Mouse (Mus musculus) adrenal gland, postnatal 4 days (tissue): ENCODE results near the gene Camkv. TPM values are rescaled to one million over a fixed set of nuclear protein-coding genes. Genes with fewer than 3 reads are reported as not detected.
A peak's percentile ranks its signal among the peaks of the same experiment; 100 is the strongest.

Experiments used
- DNase-seq, 2 experiments: peaks; one replicate each; pipeline ENCODE4 v3.0.0; 2021 to 2022; ENCODE audit warnings: low spot score in 2 of 2, mixed read lengths in 2 of 2
- long read RNA-seq, 2 experiments: library from polyadenylated mRNA; stranded (forward); transcript quantifications; one replicate each; pipeline ENCODE4 v2.0.0; 2021
- total RNA-seq, 2 experiments: library from RNA; stranded (reverse); gene quantifications; 2 replicates each; pipeline ENCODE4 v1.2.3; 2021

Camkv gene
- total RNA-seq, result 1 to 10 TPM; 3.5 to 4.0 TPM
- long read RNA-seq, experiment 1, partial matches to known transcripts, result 0 of 8 reads
- long read RNA-seq, experiment 1, other reads (novel, unspliced or antisense), result 3 of 8 reads
- long read RNA-seq, experiment 2, partial matches to known transcripts, result 1 of 9 reads
- long read RNA-seq, experiment 2, other reads (novel, unspliced or antisense), result 3 of 9 reads

- no peak for DNase-seq
These were observed at the start of gene Camkv for GRCm38 (mm10) chr9:107935374-107935773. Gene Camkv (plus strand): TSS chr9:107935674.

GRCm38 (mm10) chr9:107887804-107888266 lies 47.6 kb upstream of the Camkv start, which contains the start of gene Mon1a:
Gene Mon1a (plus strand): TSS chr9:107888151.
- peak; percentile 63 to 76 for DNase-seq

- DNase-seq, result no peak
These were observed 47.1 kb upstream of the Camkv start for GRCm38 (mm10) chr9:107888267-107888850.

GRCm38 (mm10) chr9:107890260-107890659 lies 45.2 kb upstream of the Camkv start:
- no peak for DNase-seq

- DNase-seq, result no peak
These were observed 44.5 kb upstream of the Camkv start for GRCm38 (mm10) chr9:107891023-107891422.

- DNase-seq, result no peak
These were observed 36.9 kb upstream of the Camkv start for GRCm38 (mm10) chr9:107898563-107898962.

GRCm38 (mm10) chr9:107899855-107900254 lies 35.6 kb upstream of the Camkv start:
- DNase-seq, result no peak

- no peak for DNase-seq
These were observed 34.4 kb upstream of the Camkv start for GRCm38 (mm10) chr9:107900840-107901626.

- no peak for DNase-seq
These were observed 33.9 kb upstream of the Camkv start for GRCm38 (mm10) chr9:107901627-107901914.

- DNase-seq, result peak; percentile 73 to 80
These were observed 30.7 kb upstream of the Camkv start for GRCm38 (mm10) chr9:107904726-107905125.

GRCm38 (mm10) chr9:107906252-107906966 lies 29.1 kb upstream of the Camkv start, which contains the start of gene Mst1r:
Gene Mst1r (plus strand): TSS chr9:107906873.
- DNase-seq, result peak; percentile 50 to 55

GRCm38 (mm10) chr9:107906967-107907800 lies 28.3 kb upstream of the Camkv start:
- DNase-seq, result no peak

- DNase-seq, result no peak
These were observed 27.7 kb upstream of the Camkv start for GRCm38 (mm10) chr9:107907801-107908120.

GRCm38 (mm10) chr9:107908410-107909158 lies 26.9 kb upstream of the Camkv start:
- no peak for DNase-seq

GRCm38 (mm10) chr9:107910025-107910769 lies 25.3 kb upstream of the Camkv start:
- DNase-seq, result no peak

GRCm38 (mm10) chr9:107914764-107915420 lies 20.6 kb upstream of the Camkv start:
- DNase-seq, result no peak

- no peak for DNase-seq
These were observed 17.4 kb upstream of the Camkv start for GRCm38 (mm10) chr9:107917895-107918608.

GRCm38 (mm10) chr9:107918884-107919283 lies 16.6 kb upstream of the Camkv start:
- DNase-seq, result no peak
